Mouse (Mus musculus): Measurements from ENCODE around the gene Pnpla8.

Pnpla8 gene

DNA sequence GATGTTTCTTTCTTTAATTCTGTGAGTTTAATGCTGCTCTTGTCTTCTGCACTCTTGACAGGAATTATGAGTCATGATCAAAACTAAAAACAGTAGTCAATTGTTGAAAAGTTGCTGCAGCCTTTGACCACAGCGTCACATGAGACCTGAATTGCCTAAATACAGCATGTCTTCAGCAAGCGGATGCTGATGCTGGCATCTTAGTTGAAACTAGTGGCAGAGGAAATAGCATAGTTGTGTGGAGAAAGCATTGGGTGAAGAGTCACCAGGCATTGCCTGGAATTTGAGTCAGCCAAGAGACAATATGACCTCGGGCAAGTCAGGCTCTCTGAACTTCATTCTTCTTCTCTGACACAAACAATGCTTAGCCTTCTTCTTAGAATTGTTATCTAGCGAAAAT, 133.9 kb downstream of the Pnpla8 start:
- DNase-seq (ENCODE audit: low spot score): no peak

DNA sequence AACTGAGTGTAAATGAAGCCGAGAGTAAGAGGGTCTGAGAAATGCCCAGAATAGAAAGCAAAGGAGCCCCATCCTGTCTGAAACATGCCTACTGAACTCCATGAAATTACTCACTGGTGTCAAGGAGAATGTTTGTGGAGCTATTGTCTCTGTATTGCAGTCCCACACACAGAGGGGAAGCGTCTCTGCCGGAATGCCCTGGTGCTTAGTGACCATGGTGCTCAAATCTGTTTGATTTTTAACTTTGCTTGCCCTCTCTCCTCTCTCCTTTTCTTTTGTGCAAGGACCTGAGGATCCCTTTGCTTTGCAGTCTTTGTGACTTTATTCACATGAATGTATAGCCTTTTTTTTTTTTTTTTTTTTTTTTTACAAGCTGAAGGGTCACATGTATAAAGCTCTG, 136.3 kb downstream of the Pnpla8 start:
- peak; percentile 53 for DNase-seq (ENCODE audit: low spot score)

DNA sequence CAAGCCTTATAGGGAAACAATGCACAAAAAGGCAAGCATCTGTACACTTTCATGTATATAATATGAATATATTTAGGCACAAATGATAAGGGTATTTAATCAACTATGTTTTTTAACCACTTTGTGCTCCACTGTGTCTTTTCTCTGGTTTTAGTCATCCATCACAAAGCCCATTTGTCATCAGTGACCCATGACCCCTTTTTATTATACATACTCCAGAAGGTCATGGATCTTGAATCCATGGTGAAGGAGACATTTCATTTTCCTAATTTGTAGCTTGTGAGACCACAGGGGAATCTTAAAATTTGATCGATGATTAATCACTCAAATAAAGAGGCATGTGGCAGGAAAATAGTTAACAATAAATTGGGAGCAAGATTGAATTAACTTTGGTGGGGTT, 136.7 kb downstream of the Pnpla8 start:
- DNase-seq (ENCODE audit: low spot score): no peak

DNA sequence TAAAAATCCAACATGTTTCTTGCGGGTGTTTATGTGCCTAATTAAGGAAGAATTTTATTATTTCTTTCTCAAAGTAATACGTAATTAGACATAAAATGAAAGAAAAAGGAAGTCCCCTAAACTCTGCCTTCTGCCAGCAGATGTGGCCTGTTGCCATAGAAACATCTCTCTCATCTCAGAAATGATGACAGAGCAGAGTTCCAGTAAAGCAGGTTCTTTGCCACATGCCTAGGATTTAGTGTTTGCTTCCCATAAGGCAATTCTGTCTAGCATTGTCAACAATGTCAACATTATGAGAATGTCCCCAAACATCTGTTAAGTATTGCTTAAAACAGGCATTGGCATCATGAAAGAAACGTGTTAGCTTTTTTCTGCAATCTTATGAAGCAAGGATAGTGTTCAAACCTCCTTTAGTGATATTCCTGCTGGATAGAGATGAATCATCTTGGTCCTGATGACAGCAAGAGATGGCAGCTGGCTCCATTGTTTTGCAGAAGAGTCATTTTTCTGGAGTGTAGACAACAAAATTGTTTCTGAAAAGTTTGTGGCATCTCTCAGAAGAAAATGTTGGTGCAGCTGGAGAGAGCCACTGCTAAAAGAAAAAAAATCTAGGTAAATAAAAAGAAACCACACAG, 150.0 kb downstream of the Pnpla8 start:
- DNase-seq (ENCODE audit: low spot score): peak; percentile 15

Measured in embryo, embryonic 10 days (tissue).